9 mouse cellular contexts compared by ENCODE assay signal in the genomic region with DNA sequence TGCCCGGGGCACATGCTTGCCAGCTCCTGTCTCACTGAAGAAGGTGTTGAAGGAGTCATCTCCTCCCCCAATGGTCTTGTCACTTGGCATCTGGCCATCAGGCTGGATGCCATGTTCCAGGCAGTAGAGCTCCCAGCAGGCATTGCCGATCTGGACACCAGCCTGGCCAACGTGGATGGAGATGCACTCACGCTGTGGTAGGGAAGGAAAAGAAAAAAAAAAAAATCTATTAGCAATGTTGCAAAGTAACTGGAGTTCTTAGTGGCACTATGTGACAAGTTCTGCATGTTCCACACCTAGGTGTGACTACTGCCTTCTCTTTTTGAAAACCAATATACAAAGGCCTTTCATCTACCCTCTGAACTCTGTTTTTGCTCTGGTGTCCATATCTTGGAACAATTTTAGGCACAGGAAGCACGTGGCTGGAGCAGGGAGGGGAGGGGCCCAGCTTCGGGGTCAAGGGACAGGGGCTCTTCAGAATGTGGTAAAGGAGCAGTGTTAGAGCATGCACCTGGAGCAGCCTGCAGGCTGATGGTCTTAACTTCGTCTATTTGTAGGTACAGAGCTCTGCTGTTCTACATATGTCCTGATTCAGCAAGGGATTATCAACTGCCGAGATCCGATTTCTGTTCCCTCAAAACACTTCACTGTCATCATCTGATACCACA. TPM values are rescaled to one million over a fixed set of nuclear protein-coding genes. Genes with fewer than 3 reads are reported as not detected.
DNase-seq lines count a peak whose midpoint lies in the region; ATAC-seq and TF ChIP-seq lines count a peak whose summit lies in the region.
"Not testable (repeated sequence)": the region's sequence is repeated elsewhere in the genome, so short reads cannot be mapped to it uniquely, and the experiment has no call there.
"Had no signal": no experiment of that assay in that cellular context is flagged by ENCODE, and none has a peak within 500 bp of the region (broad histone marks: within the 10 kb centered on the region; RNA-seq: fewer than 3 reads in every experiment).

No protein-coding gene starts in this region.

- TF ChIP-seq CTCF in C2C12 (IDR thresholded peaks at IDR 0.05; ENCODE audit: control insufficient read depth, insufficient read depth, insufficient read length); small intestine, adult 2 months (IDR thresholded peaks at IDR 0.05; ENCODE audit: extremely low read depth, insufficient read length, insufficient replicate concordance, low read depth, low read length): not testable (repeated sequence)

- peaks cover 19% of the 10 kb centered on the region for H3K36me3 ChIP-seq in C2C12 (ENCODE audit: control insufficient read depth, insufficient read depth)
- peaks cover 23% of the 10 kb centered on the region for H3K36me3 ChIP-seq in embryonic facial prominence, embryonic 10.5 days (replicated peaks)
- H3K36me3 ChIP-seq in hindbrain, embryonic 14.5 days (replicated peaks; ENCODE audit: control insufficient read depth, insufficient read depth): peaks cover 14% of the 10 kb centered on the region
- H3K36me3 ChIP-seq in limb, embryonic 13.5 days: peaks cover 10% of the 10 kb centered on the region
- peaks cover 23% of the 10 kb centered on the region for H3K36me3 ChIP-seq in megakaryocyte, embryonic 14.5 days (replicated peaks; ENCODE audit: low read length)
- H3K36me3 ChIP-seq in small intestine, adult 2 months (ENCODE audit: control insufficient read depth, insufficient read depth, low read length): not testable (repeated sequence)

- peak; percentile 52 for DNase-seq in brain, adult 2 months (ENCODE audit: low read depth, low spot score)
- peak; percentile 52 for DNase-seq in embryonic facial prominence, embryonic 10.5 days (ENCODE audit: low spot score)
- DNase-seq in heart, adult 11 months: peak; percentile 93
- DNase-seq in hindbrain, embryonic 14.5 days (ENCODE audit: low spot score): not testable (repeated sequence)

- H3K9ac ChIP-seq in hindbrain, embryonic 14.5 days: peak overlapping the region; percentile 84
- peak overlapping the region; percentile 96 for H3K9ac ChIP-seq in limb, embryonic 13.5 days

- 20% methylated on average over 8 of the region's 9 CpGs for WGBS in embryonic facial prominence, embryonic 10.5 days
- WGBS in hindbrain, embryonic 14.5 days: 6% methylated on average over 8 of the region's 9 CpGs
- 17% methylated on average over 8 of the region's 9 CpGs for whole genome bisulfite sequencing in limb, embryonic 13.5 days
- WGBS in small intestine, adult 2 months: 2% methylated on average over 8 of the region's 9 CpGs

- peak overlapping the region; percentile 96 for H3K27ac ChIP-seq in embryonic facial prominence, embryonic 10.5 days (replicated peaks)
- peak overlapping the region; percentile 98 for H3K27ac ChIP-seq in hindbrain, embryonic 14.5 days
- peak overlapping the region; percentile 99 for H3K27ac ChIP-seq in limb, embryonic 13.5 days
- H3K27ac ChIP-seq in small intestine, adult 2 months (ENCODE audit: insufficient read depth, low read depth, low read length): peak overlapping the region; percentile 24; the same call in 1 of the 2 replicates

- H3K4me2 ChIP-seq in hindbrain, embryonic 14.5 days (replicated peaks): peak overlapping the region; percentile 90
- H3K4me2 ChIP-seq in limb, embryonic 13.5 days (replicated peaks): peak overlapping the region; percentile 85

- not testable (repeated sequence) for H3K27me3 ChIP-seq in C2C12 (ENCODE audit: control insufficient read depth, insufficient read depth, insufficient read length); embryonic facial prominence, embryonic 10.5 days (replicated peaks; ENCODE audit: low read depth, poor library complexity, severe bottlenecking); hindbrain, embryonic 14.5 days (ENCODE audit: control insufficient read depth, insufficient read depth, low read length); limb, embryonic 13.5 days; megakaryocyte, embryonic 14.5 days (replicated peaks); small intestine, adult 2 months (ENCODE audit: control insufficient read depth, insufficient read depth, low read length)

- peaks cover 34% of the 10 kb centered on the region for H3K4me1 ChIP-seq in embryonic facial prominence, embryonic 10.5 days
- peaks cover 24% of the 10 kb centered on the region for H3K4me1 ChIP-seq in hindbrain, embryonic 14.5 days (replicated peaks; ENCODE audit: control insufficient read depth, insufficient read depth, low read length)
- peaks cover 30% of the 10 kb centered on the region for H3K4me1 ChIP-seq in limb, embryonic 13.5 days
- peaks cover 57% of the 10 kb centered on the region for H3K4me1 ChIP-seq in megakaryocyte, embryonic 14.5 days
- not testable (repeated sequence) for H3K4me1 ChIP-seq in small intestine, adult 2 months (ENCODE audit: control insufficient read depth, insufficient read depth, insufficient read length, low read length)

- not testable (repeated sequence) for ATAC-seq in hindbrain, embryonic 14.5 days (ENCODE audit: low FRiP score); limb, embryonic 13.5 days (ENCODE audit: low FRiP score, low read depth)

- peaks cover 46% of the 10 kb centered on the region for H3K79me2 ChIP-seq in C2C12 (ENCODE audit: control insufficient read depth, insufficient read depth)

- not testable (repeated sequence) for H3K9me3 ChIP-seq in embryonic facial prominence, embryonic 10.5 days; hindbrain, embryonic 14.5 days (ENCODE audit: control insufficient read depth, low read length); limb, embryonic 13.5 days; megakaryocyte, embryonic 14.5 days

- H3K4me3 ChIP-seq in C2C12 (ENCODE audit: insufficient read depth, poor library complexity, severe bottlenecking): peak overlapping the region; percentile 92
- peak overlapping the region; percentile 67 for H3K4me3 ChIP-seq in embryonic facial prominence, embryonic 10.5 days
- peak overlapping the region; percentile 70 for H3K4me3 ChIP-seq in hindbrain, embryonic 14.5 days (replicated peaks; ENCODE audit: low read length)
- H3K4me3 ChIP-seq in limb, embryonic 13.5 days: peak overlapping the region; percentile 78
- peak overlapping the region; percentile 91 for H3K4me3 ChIP-seq in megakaryocyte, embryonic 14.5 days (replicated peaks)
- H3K4me3 ChIP-seq in small intestine, adult 2 months (ENCODE audit: low read depth, low read length): peak overlapping the region; percentile 57

- TF ChIP-seq POLR2A in small intestine, adult 2 months (IDR thresholded peaks at IDR 0.05; ENCODE audit: low read depth, low read length): not testable (repeated sequence)

- H3ac ChIP-seq in C2C12 (ENCODE audit: control insufficient read depth, insufficient read length, low read depth): peak overlapping the region; percentile 95

- peaks cover 24% of the 10 kb centered on the region for H3K79me3 ChIP-seq in C2C12 (ENCODE audit: low read depth)

TF ChIP-seq in C2C12, 6 proteins besides CTCF, POLR2A, EP300 and RAD21:
- TF ChIP-seq MAX (IDR thresholded peaks at IDR 0.05) (peak; percentile 88), USF1 (IDR thresholded peaks at IDR 0.05; ENCODE audit: low read depth) (peak; percentile 55)
TF ChIP-seq in C2C12: peak in this region for 2; not testable (repeated sequence) for 4.

RNA-seq across cellular contexts. Expression of a gene that starts 1.2 kb away (rescaled TPM):
- 3,512 TPM for polyA plus RNA-seq in C2C12 (2012; fragmentation: generic; extraction: Trizol)
- polyA plus RNA-seq in embryonic facial prominence, embryonic 10.5 days (2016; fragmentation: Nextera tagmentation; extraction: Ambion mirVana): 2,343 and 2,408 TPM in 2 replicates
- 1,223 and 1,455 TPM in 2 replicates for polyA plus RNA-seq in hindbrain, embryonic 14.5 days (2014; fragmentation: Nextera tagmentation; extraction: Ambion mirVana)
- polyA plus RNA-seq in limb, embryonic 13.5 days (2015; fragmentation: Nextera tagmentation; extraction: Ambion mirVana): 1,632 and 1,683 TPM in 2 replicates
- 19.4 and 182 TPM in 2 replicates for polyA plus RNA-seq in megakaryocyte, embryonic 14.5 days (2012; ENCODE audit: insufficient read depth, low replicate concordance)
- polyA plus RNA-seq in small intestine, adult 2 months (2012; rRNA removed): 455 and 523 TPM in 2 replicates

RNA-seq across cellular contexts. Expression of a gene that starts 15.1 kb away (rescaled TPM):
- polyA plus RNA-seq in C2C12 (2012; fragmentation: generic; extraction: Trizol): 18.0 TPM
- 23.4 and 26.9 TPM in 2 replicates for polyA plus RNA-seq in embryonic facial prominence, embryonic 10.5 days (2016; fragmentation: Nextera tagmentation; extraction: Ambion mirVana)
- 6.4 and 8.1 TPM in 2 replicates for polyA plus RNA-seq in hindbrain, embryonic 14.5 days (2014; fragmentation: Nextera tagmentation; extraction: Ambion mirVana)
- 22.5 and 26.1 TPM in 2 replicates for polyA plus RNA-seq in limb, embryonic 13.5 days (2015; fragmentation: Nextera tagmentation; extraction: Ambion mirVana)
- 0.87 and 4.8 TPM in 2 replicates for polyA plus RNA-seq in megakaryocyte, embryonic 14.5 days (2012; ENCODE audit: insufficient read depth, low replicate concordance)
- polyA plus RNA-seq in small intestine, adult 2 months (2012; rRNA removed): 183 and 395 TPM in 2 replicates

RNA-seq across cellular contexts. Expression of a gene that starts 20.2 kb away (rescaled TPM):
- polyA plus RNA-seq in C2C12 (2012; fragmentation: generic; extraction: Trizol): 0.22 TPM
- polyA plus RNA-seq in embryonic facial prominence, embryonic 10.5 days (2016; fragmentation: Nextera tagmentation; extraction: Ambion mirVana): not detected in 2 replicates
- not detected in 2 replicates for polyA plus RNA-seq in hindbrain, embryonic 14.5 days (2014; fragmentation: Nextera tagmentation; extraction: Ambion mirVana)
- polyA plus RNA-seq in limb, embryonic 13.5 days (2015; fragmentation: Nextera tagmentation; extraction: Ambion mirVana): not detected in 2 replicates
- polyA plus RNA-seq in megakaryocyte, embryonic 14.5 days (2012; ENCODE audit: insufficient read depth, low replicate concordance): 2.5 and 169 TPM in 2 replicates
- polyA plus RNA-seq in small intestine, adult 2 months (2012; rRNA removed): 1.2 and 23.9 TPM in 2 replicates
- polyA plus RNA-seq: CD4-positive, CD25-positive, alpha-beta regulatory T cell, adult 4 months had no signal

RNA-seq across cellular contexts. Expression of a gene that starts 20.4 kb away (rescaled TPM):
- polyA plus RNA-seq in C2C12 (2012; fragmentation: generic; extraction: Trizol): 2,758 TPM
- polyA plus RNA-seq in embryonic facial prominence, embryonic 10.5 days (2016; fragmentation: Nextera tagmentation; extraction: Ambion mirVana): 2,739 and 2,840 TPM in 2 replicates
- polyA plus RNA-seq in hindbrain, embryonic 14.5 days (2014; fragmentation: Nextera tagmentation; extraction: Ambion mirVana): 14,408 and 15,410 TPM in 2 replicates
- polyA plus RNA-seq in limb, embryonic 13.5 days (2015; fragmentation: Nextera tagmentation; extraction: Ambion mirVana): 1,398 and 1,426 TPM in 2 replicates
- polyA plus RNA-seq in megakaryocyte, embryonic 14.5 days (2012; ENCODE audit: insufficient read depth, low replicate concordance): 40.3 and 115 TPM in 2 replicates
- polyA plus RNA-seq in small intestine, adult 2 months (2012; rRNA removed): 99.6 and 116 TPM in 2 replicates

RNA-seq across cellular contexts. Expression of a gene that starts 34.8 kb away (rescaled TPM):
- 0.16 TPM for polyA plus RNA-seq in C2C12 (2012; fragmentation: generic; extraction: Trizol)
- 0.31 and 0.34 TPM in 2 replicates for polyA plus RNA-seq in embryonic facial prominence, embryonic 10.5 days (2016; fragmentation: Nextera tagmentation; extraction: Ambion mirVana)
- polyA plus RNA-seq in hindbrain, embryonic 14.5 days (2014; fragmentation: Nextera tagmentation; extraction: Ambion mirVana): 1.1 and 1.4 TPM in 2 replicates
- polyA plus RNA-seq in limb, embryonic 13.5 days (2015; fragmentation: Nextera tagmentation; extraction: Ambion mirVana): 0.59 and 0.80 TPM in 2 replicates
- polyA plus RNA-seq in megakaryocyte, embryonic 14.5 days (2012; ENCODE audit: insufficient read depth, low replicate concordance): not detected in 2 replicates
- polyA plus RNA-seq in small intestine, adult 2 months (2012; rRNA removed): 0.33 and 0.55 TPM in 2 replicates
- polyA plus RNA-seq: CD4-positive, CD25-positive, alpha-beta regulatory T cell, adult 4 months had no signal

Comparison
In these comparisons a context has a peak if more than half of its experiments do, and no peak if none do; other contexts are left out.
1. H3K27ac ChIP-seq: peak in every context shown above with its lines; median percentile 99 in limb, embryonic 13.5 days; 98 in hindbrain, embryonic 14.5 days; 96 in embryonic facial prominence, embryonic 10.5 days; 24 in small intestine, adult 2 months.